Mouse (Mus musculus): ENCODE results near the gene Crebl2.

DNA sequence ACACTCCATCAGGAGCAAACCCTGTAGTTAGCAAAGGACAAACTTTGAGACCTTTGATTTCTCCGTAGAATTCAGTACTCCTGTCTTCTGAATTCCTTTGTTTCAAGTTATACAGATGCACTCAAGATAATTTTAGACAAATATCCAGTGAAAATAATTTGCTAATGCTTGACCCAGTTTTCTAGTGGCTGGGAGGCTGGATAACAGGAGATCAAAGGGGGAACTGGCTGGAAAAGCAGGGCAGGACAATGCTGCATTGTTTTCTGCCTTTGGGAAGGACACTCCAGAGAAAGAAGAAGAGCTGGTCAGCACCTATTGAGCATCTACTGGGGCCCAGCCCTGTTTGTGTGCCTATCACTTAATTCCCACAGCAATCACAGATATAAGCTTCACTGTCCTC lies 28.5 kb upstream of the Crebl2 start:
- TF ChIP-seq CTCF (IDR thresholded peaks at IDR 0.05; ENCODE audit: low read depth) (no peak), EP300 (IDR thresholded peaks at IDR 0.05; ENCODE audit: low read depth) (no peak)
